Mouse (Mus musculus): ENCODE data around the gene Natd1. TPM values are rescaled to one million over a fixed set of nuclear protein-coding genes. Genes with fewer than 3 reads are reported as not detected.

The Natd1 gene
- polyA plus RNA-seq, 1 experiment from 2014 or later: 35.0 TPM

- H3K4me3 ChIP-seq (replicated peaks; ENCODE audit: low read length): no peak overlapping the region
- H3K9ac ChIP-seq (replicated peaks; ENCODE audit: low read depth, low read length): no peak overlapping the region
- no peaks in the 10 kb centered on the region for H3K9me3 ChIP-seq (ENCODE audit: control insufficient read depth, low read length)
- 65% methylated on average over 5 of the region's 5 CpGs for WGBS
- peaks cover 9% of the 10 kb centered on the region for H3K4me1 ChIP-seq (replicated peaks; ENCODE audit: control insufficient read depth, insufficient read depth, low read length)
- ATAC-seq: no peak
- H3K4me2 ChIP-seq (ENCODE audit: low read length): no peak overlapping the region
- H3K36me3 ChIP-seq (ENCODE audit: control insufficient read depth, insufficient read depth): no peaks in the 10 kb centered on the region
- H3K27me3 ChIP-seq (replicated peaks; ENCODE audit: control insufficient read depth, insufficient read depth, low read length): no peaks in the 10 kb centered on the region
- no peak overlapping the region for H3K27ac ChIP-seq (ENCODE audit: low read length)
Measured at GRCm38 (mm10) chr11:60922964-60923363, 8.4 kb upstream of the Natd1 start.

GRCm38 (mm10) chr11:60922195-60922594 lies 7.6 kb upstream of the Natd1 start:
- WGBS: 70% methylated on average over 1 of the region's 1 CpGs
- no peak for ATAC-seq
- no peaks in the 10 kb centered on the region for H3K27me3 ChIP-seq (replicated peaks; ENCODE audit: control insufficient read depth, insufficient read depth, low read length)
- no peaks in the 10 kb centered on the region for H3K9me3 ChIP-seq (ENCODE audit: control insufficient read depth, low read length)
- no peak overlapping the region for H3K4me3 ChIP-seq (replicated peaks; ENCODE audit: low read length)
- no peak overlapping the region for H3K4me2 ChIP-seq (ENCODE audit: low read length)
- no peaks in the 10 kb centered on the region for H3K36me3 ChIP-seq (ENCODE audit: control insufficient read depth, insufficient read depth)
- peaks cover 3% of the 10 kb centered on the region; the same call in 1 of the 2 replicates for H3K4me1 ChIP-seq (replicated peaks; ENCODE audit: control insufficient read depth, insufficient read depth, low read length)
- no peak overlapping the region for H3K27ac ChIP-seq (ENCODE audit: low read length)
- no peak overlapping the region for H3K9ac ChIP-seq (replicated peaks; ENCODE audit: low read depth, low read length)

- Histone ChIP-seq H3K4me3 (replicated peaks; ENCODE audit: low read length) (no peak overlapping the region), H3K4me1 (replicated peaks; ENCODE audit: control insufficient read depth, insufficient read depth, low read length) (peaks cover under 1% of the 10 kb centered on the region), H3K36me3 (ENCODE audit: control insufficient read depth, insufficient read depth) (no peaks in the 10 kb centered on the region), H3K9me3 (ENCODE audit: control insufficient read depth, low read length) (no peaks in the 10 kb centered on the region), H3K4me2 (ENCODE audit: low read length) (no peak overlapping the region), H3K27me3 (replicated peaks; ENCODE audit: control insufficient read depth, insufficient read depth, low read length) (no peaks in the 10 kb centered on the region), H3K27ac (ENCODE audit: low read length) (no peak overlapping the region), H3K9ac (replicated peaks; ENCODE audit: low read depth, low read length) (no peak overlapping the region)
- 64% methylated on average over 2 of the region's 2 CpGs for WGBS
- peak; percentile 45 for ATAC-seq
Measured at GRCm38 (mm10) chr11:60920021-60920420, 5.5 kb upstream of the Natd1 start.

- no peak overlapping the region for H3K4me3 ChIP-seq (replicated peaks; ENCODE audit: low read length)
- no peak for ATAC-seq
- no peak overlapping the region for H3K4me2 ChIP-seq (ENCODE audit: low read length)
- 75% methylated on average over 4 of the region's 4 CpGs for WGBS
- H3K9me3 ChIP-seq (ENCODE audit: control insufficient read depth, low read length): no peaks in the 10 kb centered on the region
- H3K27ac ChIP-seq (ENCODE audit: low read length): no peak overlapping the region
- no peak overlapping the region for H3K9ac ChIP-seq (replicated peaks; ENCODE audit: low read depth, low read length)
- no peaks in the 10 kb centered on the region for H3K27me3 ChIP-seq (replicated peaks; ENCODE audit: control insufficient read depth, insufficient read depth, low read length)
- peaks cover 28% of the 10 kb centered on the region for H3K4me1 ChIP-seq (replicated peaks; ENCODE audit: control insufficient read depth, insufficient read depth, low read length)
- no peaks in the 10 kb centered on the region for H3K36me3 ChIP-seq (ENCODE audit: control insufficient read depth, insufficient read depth)
Measured at GRCm38 (mm10) chr11:60915201-60915600, 651 bp upstream of the Natd1 start.

GRCm38 (mm10) chr11:60913301-60914196 lies 1.0 kb downstream of the Natd1 start:
- WGBS: under 1% methylated on average over 86 of the region's 86 CpGs

GRCm38 (mm10) chr11:60912525-60912973 lies 2.0 kb downstream of the Natd1 start:
- WGBS: 29% methylated on average over 7 of the region's 7 CpGs
- no peak for ATAC-seq

More at GRCm38 (mm10) chr11:60913301-60914196, 1.0 kb downstream of the Natd1 start:
- Histone ChIP-seq H3K27ac (ENCODE audit: low read length) (peak overlapping the region; percentile 90), H3K27me3 (replicated peaks; ENCODE audit: control insufficient read depth, insufficient read depth, low read length) (no peaks in the 10 kb centered on the region), H3K4me1 (replicated peaks; ENCODE audit: control insufficient read depth, insufficient read depth, low read length) (peaks cover 28% of the 10 kb centered on the region), H3K9me3 (ENCODE audit: control insufficient read depth, low read length) (no peaks in the 10 kb centered on the region), H3K4me2 (ENCODE audit: low read length) (peak overlapping the region; percentile 88), H3K4me3 (replicated peaks; ENCODE audit: low read length) (peak overlapping the region; percentile 84), H3K36me3 (ENCODE audit: control insufficient read depth, insufficient read depth) (no peaks in the 10 kb centered on the region), H3K9ac (replicated peaks; ENCODE audit: low read depth, low read length) (peak overlapping the region; percentile 82)
- peak; percentile 94 for ATAC-seq

GRCm38 (mm10) chr11:60909626-60910025 lies 4.9 kb downstream of the Natd1 start:
- Histone ChIP-seq H3K4me1 (replicated peaks; ENCODE audit: control insufficient read depth, insufficient read depth, low read length) (peaks cover 24% of the 10 kb centered on the region), H3K9ac (replicated peaks; ENCODE audit: low read depth, low read length) (no peak overlapping the region), H3K27me3 (replicated peaks; ENCODE audit: control insufficient read depth, insufficient read depth, low read length) (no peaks in the 10 kb centered on the region), H3K4me3 (replicated peaks; ENCODE audit: low read length) (no peak overlapping the region), H3K27ac (ENCODE audit: low read length) (no peak overlapping the region), H3K9me3 (ENCODE audit: control insufficient read depth, low read length) (no peaks in the 10 kb centered on the region), H3K36me3 (ENCODE audit: control insufficient read depth, insufficient read depth) (0 out of 2 replicates have a peak, but pooled peaks cover 4% of the 10 kb centered on the region), H3K4me2 (ENCODE audit: low read length) (no peak overlapping the region)
- ATAC-seq: no peak
- WGBS: 75% methylated on average over 1 of the region's 1 CpGs

More at GRCm38 (mm10) chr11:60912525-60912973, 2.0 kb downstream of the Natd1 start:
- H3K4me2 ChIP-seq (ENCODE audit: low read length): peak overlapping the region; percentile 54
- H3K9ac ChIP-seq (replicated peaks; ENCODE audit: low read depth, low read length): peak overlapping the region; percentile 82
- H3K27ac ChIP-seq (ENCODE audit: low read length): no peak overlapping the region
- H3K4me3 ChIP-seq (replicated peaks; ENCODE audit: low read length): peak overlapping the region; percentile 84
- H3K4me1 ChIP-seq (replicated peaks; ENCODE audit: control insufficient read depth, insufficient read depth, low read length): peaks cover 28% of the 10 kb centered on the region
- H3K36me3 ChIP-seq (ENCODE audit: control insufficient read depth, insufficient read depth): no peaks in the 10 kb centered on the region
- no peaks in the 10 kb centered on the region for H3K27me3 ChIP-seq (replicated peaks; ENCODE audit: control insufficient read depth, insufficient read depth, low read length)
- H3K9me3 ChIP-seq (ENCODE audit: control insufficient read depth, low read length): no peaks in the 10 kb centered on the region

- H3K4me1 ChIP-seq (replicated peaks; ENCODE audit: control insufficient read depth, insufficient read depth, low read length): peaks cover 17% of the 10 kb centered on the region
- no peak overlapping the region for H3K4me2 ChIP-seq (ENCODE audit: low read length)
- peaks cover 10% of the 10 kb centered on the region for H3K36me3 ChIP-seq (ENCODE audit: control insufficient read depth, insufficient read depth)
- ATAC-seq: no peak
- WGBS: 75% methylated on average over 3 of the region's 3 CpGs
- H3K9ac ChIP-seq (replicated peaks; ENCODE audit: low read depth, low read length): no peak overlapping the region
- no peaks in the 10 kb centered on the region for H3K27me3 ChIP-seq (replicated peaks; ENCODE audit: control insufficient read depth, insufficient read depth, low read length)
- no peak overlapping the region for H3K27ac ChIP-seq (ENCODE audit: low read length)
- H3K9me3 ChIP-seq (ENCODE audit: control insufficient read depth, low read length): no peaks in the 10 kb centered on the region
- H3K4me3 ChIP-seq (replicated peaks; ENCODE audit: low read length): no peak overlapping the region
Measured at GRCm38 (mm10) chr11:60908073-60908472, 6.5 kb downstream of the Natd1 start.

GRCm38 (mm10) chr11:60906449-60906848 lies 8.1 kb downstream of the Natd1 start:
- Histone ChIP-seq H3K4me3 (replicated peaks; ENCODE audit: low read length) (no peak overlapping the region), H3K9ac (replicated peaks; ENCODE audit: low read depth, low read length) (no peak overlapping the region), H3K27me3 (replicated peaks; ENCODE audit: control insufficient read depth, insufficient read depth, low read length) (no peaks in the 10 kb centered on the region), H3K27ac (ENCODE audit: low read length) (no peak overlapping the region), H3K9me3 (ENCODE audit: control insufficient read depth, low read length) (no peaks in the 10 kb centered on the region), H3K4me1 (replicated peaks; ENCODE audit: control insufficient read depth, insufficient read depth, low read length) (peaks cover 2% of the 10 kb centered on the region), H3K4me2 (ENCODE audit: low read length) (no peak overlapping the region), H3K36me3 (ENCODE audit: control insufficient read depth, insufficient read depth) (peaks cover 11% of the 10 kb centered on the region)
- ATAC-seq: no peak
- WGBS: 90% methylated on average over 4 of the region's 4 CpGs
